Mouse (Mus musculus): ENCODE data around the gene Klk15. TPM values are rescaled to one million over a fixed set of nuclear protein-coding genes. Genes with fewer than 3 reads are reported as not detected.
"Not testable (repeated sequence)": the region's sequence is repeated elsewhere in the genome, so short reads cannot be mapped to it uniquely, and the experiment has no call there.

Klk15 gene
- total and polyA plus RNA-seq, 2 experiments from 2014 or later = not detected

DNA sequence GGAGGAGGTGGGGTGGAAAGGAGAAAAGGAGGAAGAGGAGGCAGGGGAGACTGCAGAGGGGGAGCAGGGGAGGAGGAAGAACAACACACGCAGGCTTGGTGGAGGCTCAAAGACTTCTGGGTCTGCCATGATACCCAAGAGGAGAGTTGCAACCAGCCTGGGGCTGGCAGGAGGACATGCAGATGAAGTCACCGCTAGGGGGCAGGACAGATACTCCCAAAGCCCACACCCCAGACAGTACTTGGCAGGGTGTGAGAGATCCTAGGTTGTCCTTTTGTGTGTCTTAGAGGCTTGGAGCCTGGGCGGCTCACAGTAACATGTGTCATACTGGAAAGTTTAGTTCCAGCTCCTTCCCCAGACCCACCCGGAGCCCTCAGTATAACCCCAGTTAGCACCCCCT, 5.0 kb upstream of the Klk15 start:
- 46% methylated on average over 4 of the region's 4 CpGs for WGBS
- ATAC-seq (ENCODE audit: low FRiP score) = no peak
- Histone ChIP-seq H3K27ac (ENCODE audit: low read depth, low read length) (no peak overlapping the region), H3K9me3 (ENCODE audit: low read length) (no peaks in the 10 kb centered on the region), H3K4me3 (ENCODE audit: low read depth, low read length) (no peak overlapping the region), H3K4me2 (ENCODE audit: low read depth, low read length, poor library complexity, severe bottlenecking) (no peak overlapping the region), H3K9ac (replicated peaks; ENCODE audit: low read length, poor library complexity, severe bottlenecking) (no peak overlapping the region), H3K4me1 (ENCODE audit: insufficient read depth, low read length) (no peaks in the 10 kb centered on the region), H3K36me3 (ENCODE audit: insufficient read depth, low read length) (no peaks in the 10 kb centered on the region), H3K27me3 (ENCODE audit: insufficient read depth, low read length) (no peaks in the 10 kb centered on the region)
- peak; percentile 8 for DNase-seq (ENCODE audit: low spot score)
- TF ChIP-seq CTCF (IDR thresholded peaks at IDR 0.05) = peak; percentile 24

DNA sequence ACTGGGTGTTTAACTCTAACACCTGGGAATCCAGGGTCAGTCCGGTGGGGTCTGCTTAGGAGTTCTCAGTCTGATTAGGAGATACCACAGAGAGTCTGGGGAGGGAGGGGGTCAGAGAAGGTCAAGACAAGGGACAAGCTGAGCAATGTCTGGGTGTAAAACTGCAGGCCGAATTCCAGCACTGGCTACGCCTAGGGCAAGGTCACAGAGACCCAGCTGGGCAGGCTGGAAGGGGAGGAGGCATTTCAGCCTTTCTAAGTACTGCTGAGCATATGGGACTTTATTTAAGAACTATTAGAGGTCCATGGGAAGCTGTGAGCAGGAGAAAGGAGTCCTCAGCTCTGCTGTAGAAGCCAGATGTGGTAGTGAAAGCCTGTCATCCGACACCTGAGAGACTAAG, 1.2 kb upstream of the Klk15 start:
- WGBS = 70% methylated on average over 4 of the region's 4 CpGs
- TF ChIP-seq CTCF (IDR thresholded peaks at IDR 0.05) = no peak
- H3K27ac ChIP-seq (ENCODE audit: low read depth, low read length) = no peak overlapping the region
- H3K27me3 ChIP-seq (ENCODE audit: insufficient read depth, low read length) = no peaks in the 10 kb centered on the region
- no peaks in the 10 kb centered on the region for H3K36me3 ChIP-seq (ENCODE audit: insufficient read depth, low read length)
- H3K4me2 ChIP-seq (ENCODE audit: low read depth, low read length, poor library complexity, severe bottlenecking) = no peak overlapping the region
- no peaks in the 10 kb centered on the region for H3K9me3 ChIP-seq (ENCODE audit: low read length)
- DNase-seq (ENCODE audit: low spot score) (no peak), ATAC-seq (ENCODE audit: low FRiP score) (no peak)
- H3K9ac ChIP-seq (replicated peaks; ENCODE audit: low read length, poor library complexity, severe bottlenecking) = no peak overlapping the region
- H3K4me1 ChIP-seq (ENCODE audit: insufficient read depth, low read length) = no peaks in the 10 kb centered on the region
- H3K4me3 ChIP-seq (ENCODE audit: low read depth, low read length) = no peak overlapping the region

DNA sequence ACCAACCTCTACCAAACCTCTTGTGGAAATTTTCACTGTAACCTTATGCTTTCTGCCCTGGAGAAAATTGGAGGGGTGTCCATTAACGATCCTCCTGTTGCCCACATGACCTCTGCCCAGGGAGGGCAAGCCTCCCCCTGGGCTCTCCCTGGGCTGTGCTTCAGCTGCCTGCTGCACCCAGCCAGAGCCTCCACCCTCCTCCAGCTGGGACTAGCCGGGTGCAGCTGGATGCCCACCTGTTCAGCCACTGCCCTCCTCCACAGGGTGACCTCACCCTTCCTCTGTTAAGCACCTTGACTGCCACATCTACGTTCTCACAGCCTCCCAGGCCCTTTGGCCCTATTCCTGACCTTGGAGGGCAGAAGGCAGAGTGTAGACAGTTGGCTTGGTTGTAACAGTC, 1.2 kb downstream of the Klk15 start:
- TF ChIP-seq CTCF (IDR thresholded peaks at IDR 0.05) = no peak
- Histone ChIP-seq H3K27me3 (ENCODE audit: insufficient read depth, low read length) (no peaks in the 10 kb centered on the region), H3K36me3 (ENCODE audit: insufficient read depth, low read length) (no peaks in the 10 kb centered on the region), H3K4me1 (ENCODE audit: insufficient read depth, low read length) (no peaks in the 10 kb centered on the region), H3K9ac (replicated peaks; ENCODE audit: low read length, poor library complexity, severe bottlenecking) (no peak overlapping the region), H3K4me2 (ENCODE audit: low read depth, low read length, poor library complexity, severe bottlenecking) (no peak overlapping the region), H3K9me3 (ENCODE audit: low read length) (no peaks in the 10 kb centered on the region), H3K4me3 (ENCODE audit: low read depth, low read length) (no peak overlapping the region), H3K27ac (ENCODE audit: low read depth, low read length) (no peak overlapping the region)
- DNase-seq (ENCODE audit: low spot score) (no peak), ATAC-seq (ENCODE audit: low FRiP score) (no peak)
- 69% methylated on average over 3 of the region's 3 CpGs for WGBS

DNA sequence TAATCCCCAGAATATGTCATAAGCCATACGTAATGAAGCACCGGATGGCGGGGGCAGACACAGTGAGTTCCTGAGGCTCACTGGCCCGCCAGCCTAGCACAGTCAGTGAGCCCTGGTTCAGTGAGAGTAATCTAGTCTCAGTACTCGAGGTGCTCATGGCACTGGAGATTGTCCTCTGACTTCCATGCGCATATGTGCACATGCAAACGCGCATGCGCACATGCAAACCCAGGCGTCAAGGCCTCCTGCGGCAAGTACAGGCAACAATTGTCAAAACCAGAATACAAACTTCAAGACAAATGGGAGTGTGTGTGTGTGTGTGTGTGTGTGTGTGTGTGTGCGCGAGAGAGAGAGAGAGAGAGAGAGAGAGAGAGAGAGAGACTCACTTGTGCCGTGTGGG, 3.0 kb downstream of the Klk15 start:
- 85% methylated on average over 14 of the region's 14 CpGs for WGBS
- H3K36me3 ChIP-seq (ENCODE audit: insufficient read depth, low read length) = no peaks in the 10 kb centered on the region
- H3K27ac ChIP-seq (ENCODE audit: low read depth, low read length) = no peak overlapping the region
- H3K27me3 ChIP-seq (ENCODE audit: insufficient read depth, low read length) = no peaks in the 10 kb centered on the region
- DNase-seq (ENCODE audit: low spot score) (no peak), ATAC-seq (ENCODE audit: low FRiP score) (no peak)
- H3K4me1 ChIP-seq (ENCODE audit: insufficient read depth, low read length) = no peaks in the 10 kb centered on the region
- no peak overlapping the region for H3K4me3 ChIP-seq (ENCODE audit: low read depth, low read length)
- H3K9ac ChIP-seq (replicated peaks; ENCODE audit: low read length, poor library complexity, severe bottlenecking) = no peak overlapping the region
- no peak overlapping the region for H3K4me2 ChIP-seq (ENCODE audit: low read depth, low read length, poor library complexity, severe bottlenecking)
- TF ChIP-seq CTCF (IDR thresholded peaks at IDR 0.05) = no peak
- H3K9me3 ChIP-seq (ENCODE audit: low read length) = no peaks in the 10 kb centered on the region

DNA sequence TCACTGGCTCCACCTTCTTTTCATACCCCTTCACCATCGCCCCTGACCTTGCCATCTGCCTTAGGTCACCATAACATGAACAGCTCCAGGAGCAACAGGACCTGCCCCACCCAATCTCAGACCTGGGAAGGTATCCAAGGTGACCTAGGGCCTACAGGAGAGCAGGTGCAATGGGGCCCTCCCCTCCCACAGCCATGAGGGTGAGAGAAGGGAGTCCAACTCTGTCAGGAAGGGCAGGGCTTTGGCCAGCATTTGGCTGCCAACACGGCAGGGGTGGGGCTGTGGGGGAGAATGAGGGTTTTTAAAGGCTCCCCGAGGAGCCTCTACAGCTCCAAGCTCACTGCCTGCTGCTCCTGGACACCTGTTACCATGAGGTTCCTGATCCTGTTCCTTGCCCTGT, 8.8 kb downstream of the Klk15 start:
- not testable (repeated sequence) for H3K4me1 ChIP-seq (ENCODE audit: insufficient read depth, low read length); DNase-seq (ENCODE audit: low spot score); H3K4me3 ChIP-seq (ENCODE audit: low read depth, low read length); H3K27ac ChIP-seq (ENCODE audit: low read depth, low read length); ATAC-seq (ENCODE audit: low FRiP score); H3K27me3 ChIP-seq (ENCODE audit: insufficient read depth, low read length); H3K9me3 ChIP-seq (ENCODE audit: low read length); H3K9ac ChIP-seq (replicated peaks; ENCODE audit: low read length, poor library complexity, severe bottlenecking); H3K4me2 ChIP-seq (ENCODE audit: low read depth, low read length, poor library complexity, severe bottlenecking); H3K36me3 ChIP-seq (ENCODE audit: insufficient read depth, low read length)
- WGBS = 76% methylated on average over 3 of the region's 3 CpGs

DNA sequence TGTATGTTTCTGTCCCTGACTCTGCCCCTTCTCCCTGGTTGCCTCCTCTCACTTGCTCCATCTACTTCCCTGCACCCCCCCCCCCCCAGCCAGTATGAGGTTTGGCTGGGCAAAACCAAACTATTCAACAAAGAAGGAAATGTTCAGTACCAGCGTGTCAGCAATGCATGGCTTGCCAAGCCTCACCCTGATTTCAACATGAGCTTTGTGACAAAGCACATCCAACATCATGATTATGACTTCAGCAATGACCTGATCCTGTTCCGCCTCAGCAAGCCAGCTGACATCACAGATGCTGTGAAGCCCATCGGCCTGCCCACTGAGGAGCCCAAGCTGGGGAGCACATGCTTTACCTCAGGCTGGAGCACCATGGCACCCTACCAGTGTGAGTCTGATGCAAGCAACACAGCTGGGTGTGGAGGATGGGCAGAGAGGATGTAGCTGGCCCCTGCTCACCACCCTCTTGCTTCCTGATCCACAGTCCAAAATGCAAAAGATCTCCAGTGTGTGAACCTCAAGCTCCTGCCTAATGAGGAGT, 11.3 kb downstream of the Klk15 start:
- 82% methylated on average over 3 of the region's 3 CpGs for WGBS
- H3K27me3 ChIP-seq (ENCODE audit: insufficient read depth, low read length) = no peaks in the 10 kb centered on the region
- H3K9ac ChIP-seq (replicated peaks; ENCODE audit: low read length, poor library complexity, severe bottlenecking) = no peak overlapping the region
- no peaks in the 10 kb centered on the region for H3K36me3 ChIP-seq (ENCODE audit: insufficient read depth, low read length)
- H3K9me3 ChIP-seq (ENCODE audit: low read length) = no peaks in the 10 kb centered on the region
- ATAC-seq (ENCODE audit: low FRiP score) (no peak), DNase-seq (ENCODE audit: low spot score) (no peak)
- no peak overlapping the region for H3K4me2 ChIP-seq (ENCODE audit: low read depth, low read length, poor library complexity, severe bottlenecking)
- H3K27ac ChIP-seq (ENCODE audit: low read depth, low read length) = no peak overlapping the region
- no peaks in the 10 kb centered on the region for H3K4me1 ChIP-seq (ENCODE audit: insufficient read depth, low read length)
- TF ChIP-seq CTCF (IDR thresholded peaks at IDR 0.05) = no peak
- H3K4me3 ChIP-seq (ENCODE audit: low read depth, low read length) = no peak overlapping the region

All from midbrain, postnatal 0 days (tissue).